Mouse (Mus musculus) heart, postnatal 36 days (tissue): ENCODE results near the gene Bdh1. TPM values are rescaled to one million over a fixed set of nuclear protein-coding genes. Genes with fewer than 3 reads are reported as not detected.
"Not testable (repeated sequence)": the region's sequence is repeated elsewhere in the genome, so short reads cannot be mapped to it uniquely, and the experiment has no call there.

Experiments
- DNase-seq, 2 experiments: peaks; one replicate each; pipeline ENCODE4 v3.0.0; 2021 to 2022
- intact Hi-C: fragments of 180-260 bp; cut with DNase I; formaldehyde crosslinking; loops from one replicate; pipeline ENCODE4 v1.15.1; 2025
- total RNA-seq, 2 experiments: library from RNA; stranded (reverse); gene quantifications; 2 replicates each; pipeline ENCODE4 v1.2.3; 2021

Gene Bdh1
- total RNA-seq: 10 to 100 TPM in 1 of 2 experiments, 1 to 10 TPM in 1; 7.0 to 42.5 TPM

GRCm38 (mm10) chr16:31422000-31422399, at the start of gene Bdh1:
Gene Bdh1, plus strand, starts transcription at chr16:31422280.
- intact Hi-C loops: no loop called here
- no peak for DNase-seq

- intact Hi-C loops, DNase-seq: not testable (repeated sequence)
Observed at GRCm38 (mm10) chr16:31372316-31372715, 49.8 kb upstream of the Bdh1 start.

- intact Hi-C loops, DNase-seq: not testable (repeated sequence)
Observed at GRCm38 (mm10) chr16:31375877-31376582, 46.0 kb upstream of the Bdh1 start.

- DNase-seq: not testable (repeated sequence)
Observed at GRCm38 (mm10) chr16:31388269-31388668, 33.8 kb upstream of the Bdh1 start.

GRCm38 (mm10) chr16:31399231-31399630, 22.8 kb upstream of the Bdh1 start:
- intact Hi-C loops: no loop called here
- no peak for DNase-seq

More at GRCm38 (mm10) chr16:31388269-31388668, 33.8 kb upstream of the Bdh1 start:
- intact Hi-C loops: not testable (repeated sequence)

- no peak for DNase-seq
- intact Hi-C loops: no loop called here
Observed at GRCm38 (mm10) chr16:31400908-31401692, 21.0 kb upstream of the Bdh1 start.

- intact Hi-C loops: no loop called here
Observed at GRCm38 (mm10) chr16:31402096-31402495, 20.0 kb upstream of the Bdh1 start.

GRCm38 (mm10) chr16:31403971-31404370, 18.1 kb upstream of the Bdh1 start:
- no peak for DNase-seq
- intact Hi-C loops: no loop called here

More at GRCm38 (mm10) chr16:31402096-31402495, 20.0 kb upstream of the Bdh1 start:
- DNase-seq: no peak

GRCm38 (mm10) chr16:31405040-31405439, 17.0 kb upstream of the Bdh1 start:
- intact Hi-C loops: no loop called here
- DNase-seq: no peak

GRCm38 (mm10) chr16:31407872-31408271, 14.2 kb upstream of the Bdh1 start:
- intact Hi-C loops: no loop called here
- DNase-seq: no peak

GRCm38 (mm10) chr16:31410969-31411368, 11.1 kb upstream of the Bdh1 start:
- intact Hi-C loops: no loop called here
- DNase-seq: no peak

- DNase-seq: peak; percentile 36 to 53
Observed at GRCm38 (mm10) chr16:31412321-31412720, 9.8 kb upstream of the Bdh1 start.

GRCm38 (mm10) chr16:31413777-31414176, 8.3 kb upstream of the Bdh1 start:
- DNase-seq: no peak
- intact Hi-C loops: no loop called here

More at GRCm38 (mm10) chr16:31412321-31412720, 9.8 kb upstream of the Bdh1 start:
- intact Hi-C loops: no loop called here

GRCm38 (mm10) chr16:31415885-31416450, 6.1 kb upstream of the Bdh1 start:
- DNase-seq: no peak
- intact Hi-C loops: no loop called here

GRCm38 (mm10) chr16:31418704-31419103, 3.4 kb upstream of the Bdh1 start:
- intact Hi-C loops: no loop called here
- no peak for DNase-seq

GRCm38 (mm10) chr16:31419457-31419856, 2.6 kb upstream of the Bdh1 start:
- intact Hi-C loops: no loop called here
- DNase-seq: no peak

- intact Hi-C loops: no loop called here
- DNase-seq: no peak
Observed at GRCm38 (mm10) chr16:31422722-31423121, 642 bp downstream of the Bdh1 start.

- DNase-seq: no peak
- intact Hi-C loops: no loop called here
Observed at GRCm38 (mm10) chr16:31423368-31423767, 1.3 kb downstream of the Bdh1 start.

GRCm38 (mm10) chr16:31424416-31425187, 2.5 kb downstream of the Bdh1 start:
- intact Hi-C loops: no loop called here
- DNase-seq: no peak

- DNase-seq: peak; percentile 67 to 80
- intact Hi-C loops: no loop called here
Observed at GRCm38 (mm10) chr16:31425508-31425907, 3.4 kb downstream of the Bdh1 start.
